Mouse (Mus musculus) CH12.LX (cell line): Measurements from ENCODE around the gene Rsph14. TPM values are rescaled to one million over a fixed set of nuclear protein-coding genes. Genes with fewer than 3 reads are reported as not detected.

Experiments used
- DNase-seq: peaks from one replicate; pipeline ENCODE4 v3.0.0-alpha.2; 2013; ENCODE audit errors: extremely low read depth
- H3K27ac ChIP-seq: 2 replicates; pipeline ENCODE4 v1.5.1; 2012; ENCODE audit warnings: low read depth, mild to moderate bottlenecking, control low read depth, moderate library complexity; ENCODE audit not compliant: insufficient read depth
- H3K27me3 ChIP-seq: replicated peaks from 2 replicates; pipeline ENCODE3; 2012; ENCODE audit warnings: inconsistent platforms
- H3K36me3 ChIP-seq, 2 experiments: replicated peaks in 1 of 2; 2 replicates each; pipeline versions ENCODE3 to v1.6.1; 2012; ENCODE audit warnings: inconsistent platforms in 1 of 2, low read length in 1 of 2, mild to moderate bottlenecking in 1 of 2, mixed read lengths in 1 of 2, moderate library complexity in 1 of 2; ENCODE audit not compliant: control insufficient read depth in 1 of 2, insufficient read depth in 1 of 2
- H3K4me1 ChIP-seq, 2 experiments: 2 replicates each; pipeline ENCODE4 v1.6.1; 2012; ENCODE audit warnings: inconsistent platforms in 1 of 2, moderate library complexity in 1 of 2; ENCODE audit not compliant: insufficient read depth in 2 of 2, control insufficient read depth in 1 of 2
- H3K4me2 ChIP-seq: 2 replicates; pipeline ENCODE4 v1.6.1; 2012; ENCODE audit warnings: low read depth, mild to moderate bottlenecking, control low read depth; ENCODE audit not compliant: poor library complexity, insufficient read depth, severe bottlenecking
- H3K4me3 ChIP-seq, 3 experiments: fragments of 150-350 bp in 1 of 3; sonication (generic) in 1 of 3; replicated peaks in 1 of 3; 2 replicates each; pipeline versions ENCODE3 to v1.5.1; 2011 to 2012; ENCODE audit warnings: low read depth in 2 of 3, low read length in 2 of 3, mild to moderate bottlenecking in 2 of 3, moderate library complexity in 2 of 3, control low read depth in 1 of 3, improper control_type of control experiment in 1 of 3, inconsistent platforms in 1 of 3, mixed read lengths in 1 of 3; ENCODE audit not compliant: poor library complexity in 1 of 3
- H3K79me2 ChIP-seq: replicated peaks from 2 replicates; pipeline ENCODE4 v1.6.1; 2012; ENCODE audit warnings: mild to moderate bottlenecking, moderate library complexity; ENCODE audit not compliant: control insufficient read depth, poor library complexity, insufficient read depth, severe bottlenecking; ENCODE audit errors: extremely low read depth
- H3K9ac ChIP-seq: 2 replicates; pipeline ENCODE4 v1.6.1; 2012; ENCODE audit warnings: low read depth, mild to moderate bottlenecking, control low read depth, moderate library complexity; ENCODE audit not compliant: insufficient read depth
- H3K9me3 ChIP-seq: replicated peaks from 2 replicates; pipeline ENCODE3; 2012; ENCODE audit warnings: low read length, inconsistent platforms, mixed read lengths
- BHLHE40 ChIP-seq: IDR thresholded peaks from 2 replicates; pipeline ENCODE4 v1.6.1; 2011; ENCODE audit warnings: mild to moderate bottlenecking, low read depth, low read length, improper control_type of control experiment
- CHD1 ChIP-seq: IDR thresholded peaks from 2 replicates; pipeline ENCODE4 v1.6.1; 2012; ENCODE audit warnings: low read depth, low read length, improper control_type of control experiment, inconsistent platforms
- CHD2 ChIP-seq: IDR thresholded peaks from 2 replicates; pipeline ENCODE4 v1.6.1; 2011; ENCODE audit warnings: low read length, improper control_type of control experiment
- E2F4 ChIP-seq: IDR thresholded peaks from 2 replicates; pipeline ENCODE4 v1.6.1; 2011; ENCODE audit warnings: low read depth, low read length, improper control_type of control experiment; ENCODE audit not compliant: insufficient replicate concordance
- ELF1 ChIP-seq: IDR thresholded peaks from 2 replicates; pipeline ENCODE4 v1.6.1; 2014; ENCODE audit warnings: low read depth, mild to moderate bottlenecking, inconsistent platforms, low read length, improper control_type of control experiment
- ETS1 ChIP-seq: conservative IDR thresholded peaks from 2 replicates; pipeline ENCODE4 v1.6.1; 2012; ENCODE audit warnings: low read depth, mild to moderate bottlenecking, inconsistent platforms, low read length, improper control_type of control experiment, moderate library complexity
- HCFC1 ChIP-seq: IDR thresholded peaks from 2 replicates; pipeline ENCODE4 v1.6.1; 2012; ENCODE audit warnings: low read depth, mild to moderate bottlenecking, inconsistent platforms, low read length, improper control_type of control experiment
- IRF4 ChIP-seq: IDR thresholded peaks from 2 replicates; pipeline ENCODE4 v1.6.1; 2014; ENCODE audit warnings: low read depth, mild to moderate bottlenecking, inconsistent platforms, low read length, improper control_type of control experiment
- MAFK ChIP-seq: IDR thresholded peaks from 2 replicates; pipeline ENCODE4 v1.6.1; 2011; ENCODE audit warnings: low read length, improper control_type of control experiment; ENCODE audit not compliant: insufficient replicate concordance
- MEF2A ChIP-seq: IDR thresholded peaks from 2 replicates; pipeline ENCODE4 v1.6.1; 2014; ENCODE audit warnings: low read depth, mild to moderate bottlenecking, inconsistent platforms, low read length, improper control_type of control experiment, borderline replicate concordance
- MXI1 ChIP-seq: IDR thresholded peaks from 2 replicates; pipeline ENCODE4 v1.6.1; 2011; ENCODE audit warnings: mild to moderate bottlenecking, low read depth, low read length, improper control_type of control experiment
- MYC ChIP-seq: IDR thresholded peaks from 2 replicates; pipeline ENCODE4 v1.6.1; 2011; ENCODE audit warnings: low read depth, mild to moderate bottlenecking, improper control_type of control experiment, low read length
- NRF1 ChIP-seq: IDR thresholded peaks from 2 replicates; pipeline ENCODE4 v1.6.1; 2014; ENCODE audit warnings: low read depth, mild to moderate bottlenecking, inconsistent platforms, low read length, improper control_type of control experiment, moderate library complexity
- POLR2A ChIP-seq: IDR thresholded peaks from 2 replicates; pipeline ENCODE4 v1.6.1; 2011; ENCODE audit warnings: low read depth, mild to moderate bottlenecking, improper control_type of control experiment, low read length
- POLR2AphosphoS2 ChIP-seq: IDR thresholded peaks from 2 replicates; pipeline ENCODE4 v1.6.1; 2011; ENCODE audit warnings: low read depth, low read length, improper control_type of control experiment
- RAD21 ChIP-seq: IDR thresholded peaks from 2 replicates; pipeline ENCODE4 v1.6.1; 2011; ENCODE audit warnings: low read depth, mild to moderate bottlenecking, low read length, improper control_type of control experiment, moderate library complexity
- RCOR1 ChIP-seq: conservative IDR thresholded peaks from 2 replicates; pipeline ENCODE4 v1.6.1; 2012; ENCODE audit warnings: low read depth, mild to moderate bottlenecking, inconsistent platforms, low read length, improper control_type of control experiment
- SIN3A ChIP-seq: IDR thresholded peaks from 2 replicates; pipeline ENCODE4 v1.6.1; 2012; ENCODE audit warnings: low read length, improper control_type of control experiment, inconsistent platforms
- SMC3 ChIP-seq: IDR thresholded peaks from 2 replicates; pipeline ENCODE4 v1.6.1; 2011; ENCODE audit warnings: low read depth, low read length, improper control_type of control experiment
- TBP ChIP-seq: conservative IDR thresholded peaks from 2 replicates; pipeline ENCODE4 v1.6.1; 2011; ENCODE audit warnings: low read depth, low read length, improper control_type of control experiment
- TCF12 ChIP-seq: IDR thresholded peaks from 2 replicates; pipeline ENCODE4 v1.6.1; 2014; ENCODE audit warnings: low read depth, mild to moderate bottlenecking, inconsistent platforms, low read length, improper control_type of control experiment
- UBTF ChIP-seq: IDR thresholded peaks from 2 replicates; pipeline ENCODE4 v1.6.1; 2012; ENCODE audit warnings: low read depth, mild to moderate bottlenecking, inconsistent platforms, low read length, improper control_type of control experiment, moderate library complexity
- ZC3H11A ChIP-seq: IDR thresholded peaks from 2 replicates; pipeline ENCODE4 v1.6.1; 2012; ENCODE audit warnings: low read depth, mild to moderate bottlenecking, inconsistent platforms, low read length, improper control_type of control experiment
- ZNF384 ChIP-seq: IDR thresholded peaks from 2 replicates; pipeline ENCODE4 v1.6.1; 2012; ENCODE audit warnings: low read depth, low read length, improper control_type of control experiment, inconsistent platforms
- dilution Hi-C: fragments of 300-500 bp; cut with MboI; formaldehyde crosslinking; loops from 2 replicates; pipeline ENCODE4 v1.14.3; 2020; ENCODE audit warnings: low sequenced_read_pairs; ENCODE audit not compliant: extremely low pct_unique_long_range_greater_than_20kb, extremely low pct_ligation_motif_present
- in situ Hi-C: fragments of 300-500 bp; cut with MboI; formaldehyde crosslinking; loops from 3 replicates; pipeline ENCODE4 v1.14.3; 2019; ENCODE audit warnings: low sequenced_read_pairs, low pct_ligation_motif_present, low pct_unique_long_range_greater_than_20kb, mixed read lengths
- polyA plus RNA-seq: library from polyadenylated mRNA; unstranded; fragments of >175 nt; gene quantifications from 2 replicates; pipeline ENCODE4 v1.2.1, GENCODE M21; 2012; ENCODE audit warnings: low read depth; ENCODE audit not compliant: insufficient read length
- total RNA-seq, 2 experiments: library from RNA; depleted of rRNA; stranded (reverse); fragments of 300-350 nt in 1 of 2; fragments of >200 nt in 1 of 2; gene quantifications; 2 replicates each; pipeline ENCODE4 v1.2.3; 2012 to 2014

Rsph14 gene
- total and polyA plus RNA-seq, 3 experiments, result not detected

- Histone ChIP-seq H3K9ac (peak overlapping the region; percentile 49), H3K9me3 (no peaks in the 10 kb centered on the region), H3K79me2 (peaks cover 33% of the 10 kb centered on the region), H3K27ac (no peak overlapping the region), H3K4me3 (peak overlapping the region; percentile 73 to 85 (median 76)), H3K4me2 (peak overlapping the region; percentile 53), H3K36me3 (peaks cover 4 to 30% of the 10 kb centered on the region in 2 experiments), H3K4me1 (peaks cover 18 to 71% of the 10 kb centered on the region in 2 experiments), H3K27me3 (no peaks in the 10 kb centered on the region)
- in situ Hi-C loops (loop anchor here (5.0 kb wide), 1 partner anchor 91 kb away; no protein-coding TSS in a partner anchor), dilution Hi-C loops (no loop called here)
- TF ChIP-seq NRF1 (peak; percentile 54), MYC (no peak)
- TF ChIP-seq, all 38 proteins: peak for 1
- no peak for DNase-seq
These were observed 28.5 kb upstream of the Rsph14 start for GRCm38 (mm10) chr10:75060843-75061235.

GRCm38 (mm10) chr10:75060217-75060842 lies 27.9 kb upstream of the Rsph14 start, which contains the start of gene Bcr:
TSS of gene Bcr (plus strand) at chr10:75060592.
- in situ Hi-C loops (loop anchor here (5.0 kb wide), 1 partner anchor 92 kb away; no protein-coding TSS in a partner anchor), dilution Hi-C loops (no loop called here)
- H3K4me3 ChIP-seq, result peak within 1 kb of the TSS; percentile 73 to 85 (median 76)
- H3K36me3 ChIP-seq, result peaks cover under 1 to 25% of the 10 kb centered on the region in 2 experiments
- DNase-seq, result peak; percentile 66
- no peaks in the 10 kb centered on the region for H3K27me3 ChIP-seq
- H3K9ac ChIP-seq, result peak within 1 kb of the TSS; percentile 49
- peaks cover 17 to 71% of the 10 kb centered on the region in 2 experiments for H3K4me1 ChIP-seq
- H3K9me3 ChIP-seq, result no peaks in the 10 kb centered on the region
- peak within 1 kb of the TSS; percentile 82 for H3K4me2 ChIP-seq
- TF ChIP-seq RCOR1, result no peak
- TF ChIP-seq TBP, result no peak
- TF ChIP-seq ZNF384, result no peak
- peak; percentile 52; the same call in 1 of the 2 replicates for TF ChIP-seq POLR2A
- no peak for TF ChIP-seq E2F4
- no peak for TF ChIP-seq BHLHE40
- peak; percentile 36; the same call in 1 of the 2 replicates for TF ChIP-seq ELF1
- TF ChIP-seq NRF1, result no peak
- TF ChIP-seq UBTF, result peak; percentile 73; the same call in 1 of the 2 replicates
- no peak for TF ChIP-seq CHD1
- TF ChIP-seq MAFK, result peak; percentile 27; the same call in 1 of the 2 replicates
- peak; percentile 54 for TF ChIP-seq HCFC1
- TF ChIP-seq POLR2AphosphoS2, result no peak
- TF ChIP-seq ZC3H11A, result no peak
- TF ChIP-seq CHD2, result no peak
- 0 out of 2 replicates have a peak, but pooled peaks have one; percentile 44 for TF ChIP-seq TCF12
- no peak; the same call in 1 of the 2 replicates for TF ChIP-seq IRF4
- TF ChIP-seq MXI1, result peak; percentile 43
- no peak for TF ChIP-seq MYC
- TF ChIP-seq ETS1, result no peak
- TF ChIP-seq RAD21, result no peak; the same call in 1 of the 2 replicates
- peak; percentile 2 for TF ChIP-seq SMC3
- TF ChIP-seq SIN3A, result peak; percentile 86
- no peak for TF ChIP-seq MEF2A
- peaks cover 32% of the 10 kb centered on the region for H3K79me2 ChIP-seq
- peak within 1 kb of the TSS; percentile 67 for H3K27ac ChIP-seq
